Mouse (Mus musculus) MN1 (cell line): ENCODE results near the gene Ptprc.

Experiments
- DNase-seq: peaks from one replicate; pipeline ENCODE4 v3.0.0-alpha.2; 2016; ENCODE audit warnings: low spot score

The Ptprc gene

DNA sequence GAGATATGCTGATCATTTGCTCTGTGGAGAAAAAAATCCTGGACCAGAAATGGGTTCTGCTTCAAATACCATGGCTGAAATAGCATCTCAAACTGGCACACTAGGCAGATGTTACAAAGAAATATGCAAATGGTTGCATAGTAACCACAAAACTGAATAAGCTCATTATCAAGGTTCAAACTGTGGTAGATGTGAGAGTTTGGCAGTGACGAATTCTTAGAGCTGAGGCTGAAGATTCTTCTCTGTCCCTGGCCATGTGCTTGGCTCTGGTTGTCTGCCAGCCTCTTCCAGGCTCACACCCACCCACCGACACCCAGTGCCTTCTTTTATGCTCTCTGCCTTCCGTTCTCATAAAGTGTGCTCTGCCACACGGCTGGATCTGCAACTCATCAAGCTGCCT, 26.7 kb downstream of the Ptprc start:
- peak; percentile 20 for DNase-seq

DNA sequence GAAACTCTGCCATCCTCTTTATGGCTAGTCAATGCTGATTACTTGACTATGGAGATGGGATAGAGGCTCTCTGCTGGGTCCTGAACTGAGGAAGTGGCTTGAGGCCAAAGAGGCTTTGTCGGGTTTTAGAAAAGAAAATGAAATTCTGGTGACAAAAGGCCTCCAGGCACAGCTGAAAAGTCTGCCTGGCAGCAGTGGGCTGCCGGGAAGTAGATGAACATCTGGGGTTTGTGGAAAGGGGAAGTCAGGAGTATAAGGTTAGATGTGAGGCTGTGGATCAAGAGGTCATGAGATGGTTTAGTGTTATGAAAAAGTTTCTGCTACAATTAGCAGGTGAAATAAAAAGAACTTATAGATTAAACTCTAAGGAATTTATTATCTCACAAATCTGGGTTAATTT, 29.9 kb downstream of the Ptprc start:
- DNase-seq, result no peak

- DNase-seq, result no peak
Measured at GRCm38 (mm10) chr1:138145148-138145547, 30.4 kb downstream of the Ptprc start.

DNA sequence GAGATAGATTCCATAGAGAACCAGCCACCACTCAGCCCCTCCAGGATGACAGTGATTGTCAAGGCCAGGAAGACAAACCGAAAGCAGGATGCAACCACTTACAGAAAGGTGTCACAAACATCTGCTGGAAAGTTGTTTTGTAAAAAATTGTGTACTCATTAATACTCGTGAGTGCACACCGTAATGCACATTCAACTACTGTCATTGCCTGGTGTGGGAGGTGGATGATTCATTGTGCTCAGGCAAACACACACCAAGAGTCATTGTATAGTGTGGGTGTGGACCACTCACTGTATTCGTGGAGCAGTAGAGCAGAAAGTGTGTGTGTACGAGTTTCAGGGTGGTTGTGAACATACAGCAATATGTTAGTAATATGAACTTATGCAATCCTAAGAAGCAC, 31.1 kb downstream of the Ptprc start:
- no peak for DNase-seq

GRCm38 (mm10) chr1:138140769-138141168, 34.7 kb downstream of the Ptprc start:
- DNase-seq, result no peak

- DNase-seq, result no peak
Measured at GRCm38 (mm10) chr1:138137696-138138095, 37.8 kb downstream of the Ptprc start.

DNA sequence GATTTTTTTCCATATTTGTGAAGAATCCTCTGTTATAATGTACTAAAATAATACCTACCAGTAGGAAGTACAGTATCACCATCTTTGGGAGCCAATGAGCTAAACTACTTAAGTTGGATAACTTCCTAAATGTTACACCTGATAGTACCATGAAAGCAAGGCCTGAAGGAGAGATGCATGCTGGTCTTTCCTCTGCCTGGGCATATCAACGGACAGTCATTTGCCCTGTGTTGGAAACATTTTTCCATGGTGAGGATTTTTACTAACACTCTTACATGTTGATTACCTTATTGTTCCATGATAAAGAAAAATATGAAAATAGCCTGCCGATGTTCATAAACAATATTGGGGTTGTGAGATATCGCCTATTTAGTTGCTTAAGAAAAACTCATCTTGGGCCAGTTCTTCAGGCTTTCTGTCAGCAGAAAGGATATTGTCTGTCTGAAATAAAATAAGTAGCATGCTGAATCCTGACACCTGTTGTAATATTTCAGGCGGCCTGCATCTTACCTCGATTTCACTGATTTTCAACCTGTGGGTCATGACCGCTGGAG, 38.4 kb downstream of the Ptprc start:
- DNase-seq, result no peak

GRCm38 (mm10) chr1:138136373-138136779, 39.1 kb downstream of the Ptprc start:
- DNase-seq, result peak; percentile 40

GRCm38 (mm10) chr1:138135637-138136372, 39.7 kb downstream of the Ptprc start:
- DNase-seq, result no peak

- no peak for DNase-seq
Measured at GRCm38 (mm10) chr1:138135117-138135516, 40.4 kb downstream of the Ptprc start.

DNA sequence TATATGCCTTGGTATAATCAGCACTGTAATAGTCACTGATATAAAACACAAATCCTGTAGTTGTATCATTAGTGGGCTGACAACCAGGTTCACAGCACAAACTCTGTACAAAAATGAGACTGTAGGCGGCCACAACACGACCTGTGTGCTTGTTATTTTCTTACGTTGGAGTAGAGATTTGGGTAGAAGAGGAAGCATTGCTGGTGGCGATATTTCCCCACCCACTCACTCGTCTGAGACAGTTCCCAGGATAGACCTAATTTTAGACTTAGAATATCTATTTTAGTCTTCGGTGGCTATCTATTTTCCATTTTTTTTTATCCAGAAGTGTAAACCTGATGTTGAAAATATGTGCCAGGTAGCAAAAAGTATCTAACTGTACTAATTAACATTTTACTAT, 41.2 kb downstream of the Ptprc start:
- no peak for DNase-seq

GRCm38 (mm10) chr1:138131739-138132138, 43.8 kb downstream of the Ptprc start:
- DNase-seq, result no peak

- DNase-seq, result peak; percentile 39
Measured at GRCm38 (mm10) chr1:138130145-138130544, 45.4 kb downstream of the Ptprc start.

DNA sequence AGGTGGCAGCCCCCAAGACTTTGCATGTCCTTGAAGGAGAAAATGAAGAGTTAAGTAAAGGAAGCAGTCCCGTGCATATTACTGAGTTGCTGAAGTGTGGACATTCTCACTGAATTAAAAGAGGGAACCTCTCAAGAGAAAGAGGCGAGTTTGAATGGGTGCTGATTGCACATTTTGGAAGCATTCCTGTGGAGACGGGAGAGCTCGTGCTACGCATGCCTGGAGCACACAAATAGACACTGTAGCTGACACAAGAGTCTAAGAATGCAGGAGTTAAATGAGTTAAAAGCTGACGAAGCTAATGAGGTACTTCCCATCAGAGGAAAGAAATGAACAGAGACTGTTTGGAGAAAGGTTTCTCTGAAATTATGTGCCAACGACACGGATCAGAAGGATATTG, 48.7 kb downstream of the Ptprc start:
- DNase-seq, result no peak

DNA sequence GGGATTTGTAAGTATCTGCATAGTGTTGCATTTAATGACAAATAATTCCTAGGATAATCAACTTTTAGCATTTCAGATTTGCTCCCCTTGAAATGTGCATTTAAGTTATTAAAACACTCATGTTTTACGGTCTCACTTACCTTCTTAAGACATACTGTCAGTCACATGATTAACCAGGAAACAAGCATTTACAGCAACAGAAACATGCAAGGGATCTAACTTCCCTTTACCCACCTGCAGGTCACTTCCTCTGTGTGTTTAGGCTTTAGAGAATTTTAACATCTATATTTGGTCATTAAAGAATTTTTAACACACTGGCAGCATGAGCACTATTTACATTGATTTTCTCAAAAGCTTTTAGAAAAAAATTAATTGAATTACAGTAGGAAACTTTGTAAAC, 50.2 kb downstream of the Ptprc start:
- DNase-seq, result no peak

DNA sequence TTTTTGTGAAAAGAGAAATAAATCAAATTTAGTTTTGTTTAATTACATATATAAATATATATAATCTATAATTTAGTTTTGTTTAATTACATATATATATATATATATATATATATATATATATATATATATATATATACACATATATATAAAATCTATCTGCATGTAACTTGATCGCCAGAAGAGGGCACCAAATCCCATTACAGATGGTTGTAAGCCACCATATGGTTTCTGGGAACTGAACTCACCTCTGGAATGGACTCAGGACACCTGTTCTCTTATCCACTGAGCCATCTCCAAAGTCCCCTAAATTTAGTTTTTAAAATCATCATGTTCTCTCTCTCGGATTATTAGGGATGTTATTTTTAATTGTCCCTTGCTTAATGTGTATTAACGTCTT, 51.6 kb downstream of the Ptprc start:
- no peak for DNase-seq

DNA sequence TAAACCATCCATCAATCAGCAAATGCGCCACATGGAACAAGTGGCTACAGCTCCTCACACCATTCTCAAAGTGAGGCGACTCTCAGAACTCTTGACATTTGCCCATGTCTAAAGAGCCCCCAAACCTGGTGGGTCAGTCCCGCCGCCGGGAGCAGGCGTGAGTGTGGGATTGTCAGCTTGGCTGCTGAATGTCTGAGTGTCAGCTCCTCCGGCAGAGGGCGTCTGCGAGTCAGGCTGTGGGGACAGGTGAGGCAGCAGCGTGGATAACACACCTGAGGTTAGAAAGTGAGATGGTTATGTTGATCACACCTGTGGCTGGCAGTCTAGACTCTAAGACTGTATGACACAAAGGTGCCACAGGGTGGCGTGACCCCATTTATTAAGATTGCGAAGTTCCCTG, 55.6 kb downstream of the Ptprc start:
- DNase-seq, result no peak

GRCm38 (mm10) chr1:138093219-138093618, 82.3 kb downstream of the Ptprc start:
- no peak for DNase-seq

- DNase-seq, result peak; percentile 43
Measured at GRCm38 (mm10) chr1:138085810-138086209, 89.7 kb downstream of the Ptprc start.

DNA sequence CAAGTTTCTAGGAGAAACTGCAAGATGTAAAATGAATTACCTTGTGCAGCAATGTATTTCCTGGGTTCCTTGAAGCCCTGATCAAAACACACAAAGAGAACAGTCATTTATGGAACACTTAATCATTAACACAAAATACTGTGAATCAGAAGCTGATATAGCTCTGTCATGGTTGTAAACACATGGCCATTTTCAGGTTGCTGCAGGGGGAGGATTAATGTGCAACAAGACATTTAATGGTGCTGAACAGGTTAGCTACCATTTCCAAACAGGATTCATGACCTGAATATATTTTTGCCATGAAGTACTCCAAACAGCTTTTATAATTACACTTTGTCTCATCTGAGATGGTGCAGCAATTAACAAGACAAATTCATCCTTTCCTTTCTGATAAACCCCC, 91.8 kb downstream of the Ptprc start:
- DNase-seq, result no peak

DNA sequence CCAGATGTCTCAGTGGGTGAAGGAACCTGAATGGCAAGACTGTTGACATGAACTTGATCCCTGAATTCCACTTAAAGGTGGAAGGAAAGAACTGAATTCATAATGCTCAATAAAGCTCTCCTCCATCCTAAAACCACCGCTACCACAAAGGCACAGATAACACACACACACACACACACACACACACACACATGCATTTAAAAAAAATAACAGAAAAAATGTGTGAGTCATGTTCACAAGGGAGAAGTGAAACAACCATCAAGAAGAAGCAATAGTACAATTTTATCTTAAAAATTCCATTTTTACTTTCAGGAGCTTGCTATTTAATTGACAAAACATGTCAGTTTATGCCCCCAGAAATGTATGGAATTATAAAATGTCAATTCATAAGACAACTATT, 95.2 kb downstream of the Ptprc start:
- no peak for DNase-seq

DNA sequence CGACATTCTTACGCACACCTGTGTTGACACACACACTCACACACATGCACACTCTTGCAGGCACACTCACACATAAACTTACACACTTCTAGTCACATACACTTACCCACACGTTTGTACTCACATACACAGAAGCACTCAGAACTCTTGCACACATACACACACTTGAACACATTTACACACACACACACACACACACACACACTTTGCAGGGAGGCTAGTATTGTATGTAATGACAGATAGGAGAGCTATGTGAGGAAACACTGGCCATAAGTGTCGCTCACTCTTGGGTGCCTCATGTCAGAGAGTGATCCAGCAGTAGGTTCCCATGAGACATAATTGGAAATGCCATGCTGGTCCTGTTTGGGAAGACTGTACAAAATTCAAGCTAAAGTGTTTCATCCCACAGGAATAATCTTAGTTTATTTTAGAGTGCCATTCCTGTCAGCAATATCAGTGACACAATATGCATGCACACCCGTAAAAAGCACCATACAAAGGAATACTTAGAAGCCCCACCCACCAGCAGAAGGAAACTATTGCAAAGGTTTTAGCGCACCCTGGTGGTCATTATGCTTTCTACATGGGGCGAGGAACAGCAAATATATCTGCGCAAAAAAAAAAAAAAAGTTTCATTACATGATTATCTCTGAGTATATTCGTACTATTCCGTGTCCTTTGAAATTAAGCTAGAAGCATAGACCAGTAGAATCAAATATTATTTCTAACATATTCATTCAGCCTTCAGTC, 131.1 kb downstream of the Ptprc start:
- peak; percentile 73 for DNase-seq

DNA sequence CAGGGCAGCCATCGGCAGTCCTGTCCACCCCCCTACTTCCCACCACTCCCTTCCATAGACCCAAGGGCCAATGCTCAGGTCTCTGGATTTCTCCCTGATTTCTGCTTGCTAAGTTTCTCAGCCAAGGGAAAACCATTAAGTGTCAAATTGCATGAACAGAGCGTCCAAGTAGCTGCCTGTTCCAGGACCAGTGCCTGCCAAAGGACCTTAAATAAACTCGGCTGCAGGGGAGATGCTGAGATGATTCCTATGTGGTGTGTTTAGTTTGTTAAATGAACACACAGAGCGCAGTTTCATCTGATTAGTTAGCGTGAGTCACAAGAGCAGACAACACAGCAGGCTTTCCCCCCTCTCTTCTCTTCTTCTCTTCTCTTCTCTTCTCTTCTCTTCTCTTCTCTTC, 135.0 kb downstream of the Ptprc start:
- DNase-seq, result peak; percentile 43
